ENCODE assay signal across 17 mouse cellular contexts in the genomic region with DNA sequence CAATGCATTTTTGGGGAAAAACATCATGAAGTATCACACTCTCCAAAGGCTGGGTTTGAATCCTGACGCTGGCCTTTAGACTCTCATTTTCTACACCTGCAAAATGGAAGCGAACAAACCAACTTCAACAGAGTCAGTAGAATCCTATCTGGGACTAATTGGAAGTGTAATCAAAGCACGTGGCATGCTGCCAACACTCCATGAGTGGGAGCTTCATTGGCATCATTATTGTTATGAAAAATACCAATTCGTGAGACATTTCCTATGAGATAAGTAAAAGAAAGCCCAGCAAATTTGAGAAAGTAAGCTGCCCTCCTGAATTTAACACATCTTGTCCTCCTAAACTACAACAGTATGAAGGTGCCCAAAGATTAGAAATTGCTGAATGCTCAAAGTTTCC.
A peak's percentile ranks its signal among the peaks of the same experiment; 100 is the strongest.
DNase-seq lines count a peak whose midpoint lies in the region; ATAC-seq lines count a peak whose summit lies in the region.
"Had no signal": no experiment of that assay in that cellular context is flagged by ENCODE, and none has a peak within 500 bp of the region (broad histone marks: within the 10 kb centered on the region; RNA-seq: fewer than 3 reads in every experiment).

No protein-coding gene starts in this region.

- DNase-seq in cerebellum, adult 9-10 months, result peak; percentile 34
- DNase-seq in midbrain, embryonic 14.5 days, result peak; percentile 11
- no peak for DNase-seq in midbrain, embryonic 11.5 days (ENCODE audit: low spot score, missing footprints)
- peak; percentile 67 for DNase-seq in layer of hippocampus, adult 11-12 months (ENCODE audit: low spot score)
- DNase-seq in ovary, postnatal 14 days (ENCODE audit: low spot score), result peak; percentile 30
- no peak for DNase-seq in MN1 (ENCODE audit: low spot score)
- no peak for DNase-seq in embryonic facial prominence, embryonic 10.5 days (ENCODE audit: low spot score)
- DNase-seq: adrenal gland, postnatal 10 days; kidney, adult 8-10 months; liver, postnatal 0 days had no signal

- H3K27ac ChIP-seq in midbrain, embryonic 14.5 days (replicated peaks; ENCODE audit: low read depth, low read length), result no peak overlapping the region
- no peak overlapping the region for H3K27ac ChIP-seq in midbrain, embryonic 11.5 days (ENCODE audit: low read depth, low read length)
- H3K27ac ChIP-seq in embryonic facial prominence, embryonic 10.5 days (replicated peaks), result no peak overlapping the region
- H3K27ac ChIP-seq: embryonic facial prominence, embryonic 12.5 days; heart, embryonic 15.5 days; hindbrain, embryonic 15.5 days; left cerebral cortex, adult 2 months had no signal

- H3K4me3 ChIP-seq in midbrain, embryonic 14.5 days (replicated peaks; ENCODE audit: low read depth, low read length), result no peak overlapping the region
- no peak overlapping the region for H3K4me3 ChIP-seq in midbrain, embryonic 11.5 days (ENCODE audit: low read depth, low read length)
- no peak overlapping the region for H3K4me3 ChIP-seq in embryonic facial prominence, embryonic 10.5 days
- H3K4me3 ChIP-seq: embryonic facial prominence, embryonic 12.5 days; heart, embryonic 15.5 days; hindbrain, embryonic 15.5 days; left cerebral cortex, adult 2 months; megakaryocyte, embryonic 14.5 days; myocyte had no signal

- ATAC-seq in cerebellum, adult (ENCODE audit: insufficient number of reproducible peaks, low FRiP score, low TSS enrichment), result no peak
- no peak for ATAC-seq in midbrain, embryonic 14.5 days (ENCODE audit: low FRiP score, low TSS enrichment)
- ATAC-seq in midbrain, embryonic 11.5 days (ENCODE audit: low FRiP score), result no peak
- ATAC-seq: liver, postnatal 0 days had no signal

- H3K4me1 ChIP-seq in midbrain, embryonic 14.5 days (ENCODE audit: control insufficient read depth, insufficient read depth, low read length), result no peaks in the 10 kb centered on the region
- H3K4me1 ChIP-seq in midbrain, embryonic 11.5 days (ENCODE audit: control insufficient read depth, insufficient read depth, low read length), result no peaks in the 10 kb centered on the region
- H3K4me1 ChIP-seq in embryonic facial prominence, embryonic 10.5 days, result no peaks in the 10 kb centered on the region
- H3K4me1 ChIP-seq: embryonic facial prominence, embryonic 12.5 days; heart, embryonic 15.5 days; hindbrain, embryonic 15.5 days; megakaryocyte, embryonic 14.5 days had no signal

- no peaks in the 10 kb centered on the region for H3K36me3 ChIP-seq in midbrain, embryonic 14.5 days (ENCODE audit: control insufficient read depth, insufficient read depth, low read length)
- no peaks in the 10 kb centered on the region for H3K36me3 ChIP-seq in midbrain, embryonic 11.5 days (ENCODE audit: control insufficient read depth, insufficient read depth, low read length)
- H3K36me3 ChIP-seq in embryonic facial prominence, embryonic 10.5 days (replicated peaks), result no peaks in the 10 kb centered on the region
- H3K36me3 ChIP-seq: embryonic facial prominence, embryonic 12.5 days; heart, embryonic 15.5 days; hindbrain, embryonic 15.5 days had no signal

- no peak overlapping the region for H3K4me2 ChIP-seq in midbrain, embryonic 14.5 days (ENCODE audit: low read length)
- no peak overlapping the region for H3K4me2 ChIP-seq in midbrain, embryonic 11.5 days
- H3K4me2 ChIP-seq: embryonic facial prominence, embryonic 12.5 days; heart, embryonic 15.5 days; hindbrain, embryonic 15.5 days had no signal

- WGBS in midbrain, embryonic 14.5 days, result 87% methylated on average over 4 of the region's 4 CpGs
- 90% methylated on average over 4 of the region's 4 CpGs for WGBS in midbrain, embryonic 11.5 days
- 84% methylated on average over 4 of the region's 4 CpGs for WGBS in embryonic facial prominence, embryonic 10.5 days

- no peaks in the 10 kb centered on the region for H3K9me3 ChIP-seq in midbrain, embryonic 14.5 days (ENCODE audit: control insufficient read depth, low read length)
- H3K9me3 ChIP-seq in midbrain, embryonic 11.5 days (ENCODE audit: control insufficient read depth, low read length), result no peaks in the 10 kb centered on the region
- H3K9me3 ChIP-seq in embryonic facial prominence, embryonic 10.5 days, result no peaks in the 10 kb centered on the region
- H3K9me3 ChIP-seq: embryonic facial prominence, embryonic 12.5 days; heart, embryonic 15.5 days; hindbrain, embryonic 15.5 days; megakaryocyte, embryonic 14.5 days had no signal

- no peak overlapping the region for H3K9ac ChIP-seq in midbrain, embryonic 14.5 days (replicated peaks; ENCODE audit: low read length)
- H3K9ac ChIP-seq in midbrain, embryonic 11.5 days (ENCODE audit: low read length), result no peak overlapping the region
- H3K9ac ChIP-seq: embryonic facial prominence, embryonic 12.5 days; heart, embryonic 15.5 days; hindbrain, embryonic 15.5 days; liver, postnatal 0 days had no signal

- H3K27me3 ChIP-seq in midbrain, embryonic 14.5 days (ENCODE audit: control insufficient read depth, insufficient read depth, low read length), result no peaks in the 10 kb centered on the region
- H3K27me3 ChIP-seq in midbrain, embryonic 11.5 days (ENCODE audit: control insufficient read depth, insufficient read depth, low read length), result no peaks in the 10 kb centered on the region
- no peaks in the 10 kb centered on the region for H3K27me3 ChIP-seq in embryonic facial prominence, embryonic 10.5 days (replicated peaks; ENCODE audit: low read depth, poor library complexity, severe bottlenecking)
- H3K27me3 ChIP-seq: embryonic facial prominence, embryonic 12.5 days; heart, embryonic 15.5 days; hindbrain, embryonic 15.5 days; megakaryocyte, embryonic 14.5 days had no signal

Comparison
In these comparisons a context has a peak if more than half of its experiments do, and no peak if none do; other contexts are left out.
1. DNase-seq: peak in cerebellum, adult 9-10 months (single experiment), midbrain, embryonic 14.5 days (single experiment), layer of hippocampus, adult 11-12 months (single experiment) and ovary, postnatal 14 days (single experiment); none in midbrain, embryonic 11.5 days (single experiment), MN1 (single experiment) and embryonic facial prominence, embryonic 10.5 days (single experiment).